17 mouse cellular contexts compared by ENCODE assay signal in genomic region chr7:89679139-89679538, GRCm38 (mm10). TPM values are rescaled to one million over a fixed set of nuclear protein-coding genes. Genes with fewer than 3 reads are reported as not detected.
DNase-seq lines count a peak whose midpoint lies in the region; ATAC-seq and TF ChIP-seq lines count a peak whose summit lies in the region.
"Had no signal": no experiment of that assay in that cellular context is flagged by ENCODE, and none has a peak within 500 bp of the region (broad histone marks: within the 10 kb centered on the region; RNA-seq: fewer than 3 reads in every experiment).

No protein-coding gene starts in this region.

- TF ChIP-seq EP300 in liver, postnatal 0 days (IDR thresholded peaks at IDR 0.05; ENCODE audit: low read depth) = no peak

- H3K4me2 ChIP-seq in forebrain, embryonic 15.5 days (replicated peaks) = no peak overlapping the region
- no peak overlapping the region for H3K4me2 ChIP-seq in forebrain, postnatal 0 days (ENCODE audit: low read depth)
- no peak overlapping the region for H3K4me2 ChIP-seq in midbrain, embryonic 11.5 days
- H3K4me2 ChIP-seq in midbrain, embryonic 15.5 days = no peak overlapping the region
- H3K4me2 ChIP-seq in embryonic facial prominence, embryonic 14.5 days (ENCODE audit: low read depth, low read length) = 0 out of 2 replicates have a peak overlapping the region, but pooled peaks have one; percentile 10
- H3K4me2 ChIP-seq in liver, postnatal 0 days (ENCODE audit: low read depth, low read length) = no peak overlapping the region
- H3K4me2 ChIP-seq: kidney, embryonic 15.5 days; limb, embryonic 12.5 days; neural tube, embryonic 15.5 days had no signal

- no peak overlapping the region for H3K9ac ChIP-seq in forebrain, embryonic 15.5 days (replicated peaks)
- H3K9ac ChIP-seq in forebrain, postnatal 0 days = no peak overlapping the region
- no peak overlapping the region for H3K9ac ChIP-seq in midbrain, embryonic 11.5 days (ENCODE audit: low read length)
- H3K9ac ChIP-seq in midbrain, embryonic 15.5 days = no peak overlapping the region
- no peak overlapping the region for H3K9ac ChIP-seq in embryonic facial prominence, embryonic 14.5 days (ENCODE audit: low read depth, low read length)
- H3K9ac ChIP-seq in liver, postnatal 0 days (replicated peaks) = no peak overlapping the region
- H3K9ac ChIP-seq: kidney, embryonic 15.5 days; limb, embryonic 12.5 days; neural tube, embryonic 15.5 days had no signal

- H3K9me3 ChIP-seq in forebrain, embryonic 15.5 days = no peaks in the 10 kb centered on the region
- no peaks in the 10 kb centered on the region for H3K9me3 ChIP-seq in forebrain, postnatal 0 days (ENCODE audit: low read length)
- H3K9me3 ChIP-seq in midbrain, embryonic 11.5 days (ENCODE audit: control insufficient read depth, low read length) = no peaks in the 10 kb centered on the region
- no peaks in the 10 kb centered on the region for H3K9me3 ChIP-seq in midbrain, embryonic 15.5 days
- no peaks in the 10 kb centered on the region for H3K9me3 ChIP-seq in embryonic facial prominence, embryonic 14.5 days (ENCODE audit: control insufficient read depth, low read length)
- no peaks in the 10 kb centered on the region for H3K9me3 ChIP-seq in liver, postnatal 0 days (ENCODE audit: low read length)
- H3K9me3 ChIP-seq: kidney, embryonic 15.5 days; limb, embryonic 12.5 days; midbrain, embryonic 10.5 days; neural tube, embryonic 15.5 days had no signal

- TF ChIP-seq POLR2A in olfactory bulb, adult 2 months (IDR thresholded peaks at IDR 0.05; ENCODE audit: insufficient read depth, low read depth, low read length) = no peak
- TF ChIP-seq POLR2A in cerebellum, adult 2 months (IDR thresholded peaks at IDR 0.05; ENCODE audit: borderline replicate concordance, insufficient read depth, low read length) = no peak

- no peaks in the 10 kb centered on the region for H3K36me3 ChIP-seq in forebrain, embryonic 15.5 days
- H3K36me3 ChIP-seq in forebrain, postnatal 0 days (ENCODE audit: insufficient read depth) = no peaks in the 10 kb centered on the region
- no peaks in the 10 kb centered on the region for H3K36me3 ChIP-seq in midbrain, embryonic 11.5 days (ENCODE audit: control insufficient read depth, insufficient read depth, low read length)
- H3K36me3 ChIP-seq in midbrain, embryonic 15.5 days (replicated peaks) = no peaks in the 10 kb centered on the region
- H3K36me3 ChIP-seq in embryonic facial prominence, embryonic 14.5 days (ENCODE audit: control insufficient read depth, insufficient read depth, low read length) = no peaks in the 10 kb centered on the region
- H3K36me3 ChIP-seq in liver, postnatal 0 days (replicated peaks; ENCODE audit: insufficient read depth, low read length) = no peaks in the 10 kb centered on the region
- H3K36me3 ChIP-seq: kidney, embryonic 15.5 days; limb, embryonic 12.5 days; midbrain, embryonic 10.5 days; neural tube, embryonic 15.5 days had no signal

- 0 out of 2 replicates have a peak, but pooled peaks have one; percentile 23 for ATAC-seq in forebrain, embryonic 15.5 days (replicated peaks)
- ATAC-seq in forebrain, postnatal 0 days = no peak
- no peak for ATAC-seq in midbrain, embryonic 11.5 days (ENCODE audit: low FRiP score)
- ATAC-seq in midbrain, embryonic 15.5 days (replicated peaks) = no peak
- no peak for ATAC-seq in embryonic facial prominence, embryonic 14.5 days (ENCODE audit: low read depth)
- ATAC-seq in liver, postnatal 0 days = no peak
- ATAC-seq: forebrain, embryonic 14.5 days had no signal

- H3K4me1 ChIP-seq in forebrain, embryonic 15.5 days = peaks cover 14% of the 10 kb centered on the region
- 0 out of 2 replicates have a peak, but pooled peaks cover 7% of the 10 kb centered on the region for H3K4me1 ChIP-seq in forebrain, postnatal 0 days (ENCODE audit: insufficient read depth)
- H3K4me1 ChIP-seq in midbrain, embryonic 11.5 days (ENCODE audit: control insufficient read depth, insufficient read depth, low read length) = no peaks in the 10 kb centered on the region
- no peaks in the 10 kb centered on the region for H3K4me1 ChIP-seq in midbrain, embryonic 15.5 days
- H3K4me1 ChIP-seq in embryonic facial prominence, embryonic 14.5 days (ENCODE audit: control insufficient read depth, insufficient read depth, low read length) = peaks cover 22% of the 10 kb centered on the region; the same call in 1 of the 2 replicates
- peaks cover 12% of the 10 kb centered on the region for H3K4me1 ChIP-seq in olfactory bulb, adult 2 months (ENCODE audit: control insufficient read depth, insufficient read depth, low read length)
- no peaks in the 10 kb centered on the region for H3K4me1 ChIP-seq in liver, postnatal 0 days (ENCODE audit: insufficient read depth)
- peaks cover 2% of the 10 kb centered on the region; the same call in 1 of the 2 replicates for H3K4me1 ChIP-seq in cerebellum, adult 2 months (ENCODE audit: control insufficient read depth, insufficient read depth, low read length)
- H3K4me1 ChIP-seq: kidney, embryonic 15.5 days; neural tube, embryonic 15.5 days had no signal

- no peak overlapping the region for H3K4me3 ChIP-seq in forebrain, embryonic 15.5 days
- H3K4me3 ChIP-seq in forebrain, postnatal 0 days (ENCODE audit: low read depth, low read length) = no peak overlapping the region
- no peak overlapping the region for H3K4me3 ChIP-seq in midbrain, embryonic 11.5 days (ENCODE audit: low read depth, low read length)
- H3K4me3 ChIP-seq in midbrain, embryonic 15.5 days = no peak overlapping the region
- no peak overlapping the region for H3K4me3 ChIP-seq in embryonic facial prominence, embryonic 14.5 days (ENCODE audit: low read depth, low read length)
- H3K4me3 ChIP-seq in olfactory bulb, adult 2 months (ENCODE audit: insufficient read depth, low read depth, low read length) = no peak overlapping the region
- H3K4me3 ChIP-seq in liver, postnatal 0 days (ENCODE audit: low read depth, low read length) = no peak overlapping the region
- H3K4me3 ChIP-seq in cerebellum, adult 2 months (replicated peaks; ENCODE audit: insufficient read depth, low read depth, low read length) = no peak overlapping the region
- H3K4me3 ChIP-seq: kidney, embryonic 15.5 days; limb, embryonic 12.5 days; midbrain, embryonic 10.5 days; neural tube, embryonic 15.5 days had no signal

- H3K27ac ChIP-seq in forebrain, embryonic 15.5 days (replicated peaks) = no peak overlapping the region
- H3K27ac ChIP-seq in forebrain, postnatal 0 days (ENCODE audit: low read depth, low read length) = no peak overlapping the region
- H3K27ac ChIP-seq in midbrain, embryonic 11.5 days (ENCODE audit: low read depth, low read length) = no peak overlapping the region
- no peak overlapping the region for H3K27ac ChIP-seq in midbrain, embryonic 15.5 days
- H3K27ac ChIP-seq in embryonic facial prominence, embryonic 14.5 days (replicated peaks; ENCODE audit: low read depth, low read length) = peak overlapping the region; percentile 69
- H3K27ac ChIP-seq in olfactory bulb, adult 2 months (ENCODE audit: insufficient read depth, low read depth, low read length) = peak overlapping the region; percentile 33; the same call in 1 of the 2 replicates
- no peak overlapping the region for H3K27ac ChIP-seq in liver, postnatal 0 days (ENCODE audit: low read depth)
- H3K27ac ChIP-seq in cerebellum, adult 2 months (ENCODE audit: insufficient read depth, low read length) = no peak overlapping the region
- H3K27ac ChIP-seq: kidney, embryonic 15.5 days; limb, embryonic 12.5 days; midbrain, embryonic 10.5 days; neural tube, embryonic 15.5 days had no signal

- WGBS in forebrain, embryonic 15.5 days = 64% methylated on average over 6 of the region's 6 CpGs
- 58% methylated on average over 6 of the region's 6 CpGs for WGBS in forebrain, postnatal 0 days
- WGBS in midbrain, embryonic 11.5 days = 89% methylated on average over 6 of the region's 6 CpGs
- WGBS in midbrain, embryonic 15.5 days = 88% methylated on average over 6 of the region's 6 CpGs
- 48% methylated on average over 6 of the region's 6 CpGs for WGBS in embryonic facial prominence, embryonic 14.5 days
- 67% methylated on average over 6 of the region's 6 CpGs for WGBS in olfactory bulb, adult 2 months
- WGBS in liver, postnatal 0 days (ENCODE audit: insufficient replicate concordance) = 53% methylated on average over 6 of the region's 6 CpGs
- WGBS in cerebellum, adult 2 months = 80% methylated on average over 6 of the region's 6 CpGs

- H3K27me3 ChIP-seq in forebrain, embryonic 15.5 days = no peaks in the 10 kb centered on the region
- no peaks in the 10 kb centered on the region for H3K27me3 ChIP-seq in forebrain, postnatal 0 days (ENCODE audit: insufficient read depth, low read length)
- H3K27me3 ChIP-seq in midbrain, embryonic 11.5 days (ENCODE audit: control insufficient read depth, insufficient read depth, low read length) = no peaks in the 10 kb centered on the region
- no peaks in the 10 kb centered on the region for H3K27me3 ChIP-seq in midbrain, embryonic 15.5 days (replicated peaks)
- no peaks in the 10 kb centered on the region for H3K27me3 ChIP-seq in embryonic facial prominence, embryonic 14.5 days (replicated peaks; ENCODE audit: control insufficient read depth, insufficient read depth, low read length)
- no peaks in the 10 kb centered on the region for H3K27me3 ChIP-seq in liver, postnatal 0 days (ENCODE audit: insufficient read depth, low read length)
- no peaks in the 10 kb centered on the region for H3K27me3 ChIP-seq in cerebellum, adult 2 months (ENCODE audit: control insufficient read depth, insufficient read depth, low read length)
- H3K27me3 ChIP-seq: kidney, embryonic 15.5 days; limb, embryonic 12.5 days; neural tube, embryonic 15.5 days had no signal

- no peak for TF ChIP-seq CTCF in forebrain, postnatal 0 days (IDR thresholded peaks at IDR 0.05; ENCODE audit: low read depth)
- no peak for TF ChIP-seq CTCF in olfactory bulb, adult 2 months (IDR thresholded peaks at IDR 0.05; ENCODE audit: insufficient read depth, low read depth, low read length)
- TF ChIP-seq CTCF in liver, postnatal 0 days (IDR thresholded peaks at IDR 0.05; ENCODE audit: low read depth) = no peak
- no peak for TF ChIP-seq CTCF in cerebellum, adult 2 months (IDR thresholded peaks at IDR 0.05; ENCODE audit: borderline replicate concordance, insufficient read depth, low read depth, low read length)

- no peak for DNase-seq in forebrain, postnatal 0 days
- peak; percentile 62 for DNase-seq in midbrain, embryonic 11.5 days (ENCODE audit: low spot score, missing footprints)
- peak; percentile 83 for DNase-seq in embryonic facial prominence, embryonic 14.5 days (ENCODE audit: low spot score)
- no peak for DNase-seq in liver, postnatal 0 days
- DNase-seq in cerebellum, adult 2 months = no peak
- DNase-seq: cerebellum, postnatal 25 days; heart, adult 11 months; lung, postnatal 36 days; thymus, adult 18-20 months had no signal

RNA-seq across cellular contexts. Expression of gene Me3, which starts 46.9 kb away (rescaled TPM):
- polyA plus RNA-seq in forebrain, embryonic 15.5 days (2015; fragmentation: Nextera tagmentation; extraction: Ambion mirVana) = 3.1 and 4.2 TPM in 2 replicates
- 11.8 and 15.6 TPM in 2 replicates for total RNA-seq in forebrain, postnatal 0 days (2014; rRNA removed)
- polyA plus RNA-seq in forebrain, postnatal 0 days (2015; fragmentation: Nextera tagmentation; extraction: Ambion mirVana) = 14.7 and 15.1 TPM in 2 replicates
- polyA plus RNA-seq in midbrain, embryonic 11.5 days (2014; fragmentation: Nextera tagmentation; extraction: Ambion mirVana) = 0.84 and 0.86 TPM in 2 replicates
- polyA plus RNA-seq in midbrain, embryonic 15.5 days (2015; fragmentation: Nextera tagmentation; extraction: Ambion mirVana) = 9.0 and 11.2 TPM in 2 replicates
- 1.6 and 1.9 TPM in 2 replicates for polyA plus RNA-seq in embryonic facial prominence, embryonic 14.5 days (2014; fragmentation: Nextera tagmentation; extraction: Ambion mirVana)
- not detected in 2 replicates for polyA plus RNA-seq in olfactory bulb, adult 2 months (2012; ENCODE audit: insufficient read depth, insufficient read length, low replicate concordance, missing spikeins)
- 0.34 TPM in 2 replicates for polyA plus RNA-seq in liver, postnatal 0 days (2015; fragmentation: Nextera tagmentation; extraction: Ambion mirVana)
- 57.9 and 58.3 TPM in 2 replicates for polyA plus RNA-seq in cerebellum, adult 2 months (2012; rRNA removed)

Comparison
In these comparisons a context has a peak if more than half of its experiments do, and no peak if none do; other contexts are left out.
1. H3K27ac ChIP-seq: peak in embryonic facial prominence, embryonic 14.5 days (single experiment) and olfactory bulb, adult 2 months (single experiment); none in forebrain, embryonic 15.5 days (single experiment), forebrain, postnatal 0 days (single experiment), midbrain, embryonic 11.5 days (single experiment), midbrain, embryonic 15.5 days (single experiment), liver, postnatal 0 days (single experiment) and cerebellum, adult 2 months (single experiment).
2. DNase-seq: peak in midbrain, embryonic 11.5 days (single experiment) and embryonic facial prominence, embryonic 14.5 days (single experiment); none in forebrain, postnatal 0 days (single experiment), liver, postnatal 0 days (single experiment) and cerebellum, adult 2 months (0 of 2).